Mouse (Mus musculus): ENCODE measurements around the gene Rhbdd3. TPM values are rescaled to one million over a fixed set of nuclear protein-coding genes. Genes with fewer than 3 reads are reported as not detected.

Gene Rhbdd3
- 232 and 237 TPM in 2 replicates for polyA plus RNA-seq (2012; rRNA removed)

GRCm38 (mm10) chr11:5098736-5099542 is at the start of gene Rhbdd3, which contains the start of gene Ewsr1:
TSS of gene Rhbdd3 (plus strand) at chr11:5098926.
TSS of gene Ewsr1 (minus strand) at chr11:5099266.
- Histone ChIP-seq H3K4me3 (ENCODE audit: control insufficient read depth, low read depth, low read length) (peak within 1 kb of the TSS; percentile 88), H3K27me3 (ENCODE audit: control insufficient read depth, insufficient read depth, low read length) (no peaks in the 10 kb centered on the region), H3K27ac (ENCODE audit: control insufficient read depth, insufficient read depth, low read depth, low read length) (peak within 1 kb of the TSS; percentile 98), H3K36me3 (ENCODE audit: control insufficient read depth, insufficient read depth, low read length) (peaks cover 2% of the 10 kb centered on the region; the same call in 1 of the 2 replicates), H3K4me1 (ENCODE audit: control insufficient read depth, insufficient read depth, low read length) (peaks cover 10% of the 10 kb centered on the region)
- no peak for TF ChIP-seq CTCF (IDR thresholded peaks at IDR 0.05; ENCODE audit: control insufficient read depth, insufficient read depth, insufficient replicate concordance, low read depth, low read length)
- TF ChIP-seq POLR2A (IDR thresholded peaks at IDR 0.05; ENCODE audit: control insufficient read depth, low read depth, low read length) = peak; percentile 95

- H3K27me3 ChIP-seq (ENCODE audit: control insufficient read depth, insufficient read depth, low read length) = no peaks in the 10 kb centered on the region
- H3K36me3 ChIP-seq (ENCODE audit: control insufficient read depth, insufficient read depth, low read length) = no peaks in the 10 kb centered on the region
- no peak overlapping the region for H3K27ac ChIP-seq (ENCODE audit: control insufficient read depth, insufficient read depth, low read depth, low read length)
- TF ChIP-seq CTCF (IDR thresholded peaks at IDR 0.05; ENCODE audit: control insufficient read depth, insufficient read depth, insufficient replicate concordance, low read depth, low read length) = no peak
- TF ChIP-seq POLR2A (IDR thresholded peaks at IDR 0.05; ENCODE audit: control insufficient read depth, low read depth, low read length) = no peak
- peaks cover 4% of the 10 kb centered on the region for H3K4me1 ChIP-seq (ENCODE audit: control insufficient read depth, insufficient read depth, low read length)
- no peak overlapping the region for H3K4me3 ChIP-seq (ENCODE audit: control insufficient read depth, low read depth, low read length)
Measured at GRCm38 (mm10) chr11:5051629-5052028, 47.1 kb upstream of the Rhbdd3 start.

GRCm38 (mm10) chr11:5052200-5052854 is 46.4 kb upstream of the Rhbdd3 start:
- no peak overlapping the region for H3K4me3 ChIP-seq (ENCODE audit: control insufficient read depth, low read depth, low read length)
- H3K36me3 ChIP-seq (ENCODE audit: control insufficient read depth, insufficient read depth, low read length) = no peaks in the 10 kb centered on the region
- TF ChIP-seq POLR2A (IDR thresholded peaks at IDR 0.05; ENCODE audit: control insufficient read depth, low read depth, low read length) = no peak
- no peak for TF ChIP-seq CTCF (IDR thresholded peaks at IDR 0.05; ENCODE audit: control insufficient read depth, insufficient read depth, insufficient replicate concordance, low read depth, low read length)
- H3K4me1 ChIP-seq (ENCODE audit: control insufficient read depth, insufficient read depth, low read length) = peaks cover 8% of the 10 kb centered on the region
- H3K27ac ChIP-seq (ENCODE audit: control insufficient read depth, insufficient read depth, low read depth, low read length) = no peak overlapping the region
- no peaks in the 10 kb centered on the region for H3K27me3 ChIP-seq (ENCODE audit: control insufficient read depth, insufficient read depth, low read length)

- Histone ChIP-seq H3K27ac (ENCODE audit: control insufficient read depth, insufficient read depth, low read depth, low read length) (no peak overlapping the region), H3K27me3 (ENCODE audit: control insufficient read depth, insufficient read depth, low read length) (no peaks in the 10 kb centered on the region), H3K4me3 (ENCODE audit: control insufficient read depth, low read depth, low read length) (no peak overlapping the region), H3K36me3 (ENCODE audit: control insufficient read depth, insufficient read depth, low read length) (no peaks in the 10 kb centered on the region), H3K4me1 (ENCODE audit: control insufficient read depth, insufficient read depth, low read length) (peaks cover 24% of the 10 kb centered on the region)
- TF ChIP-seq POLR2A (IDR thresholded peaks at IDR 0.05; ENCODE audit: control insufficient read depth, low read depth, low read length) = no peak
- TF ChIP-seq CTCF (IDR thresholded peaks at IDR 0.05; ENCODE audit: control insufficient read depth, insufficient read depth, insufficient replicate concordance, low read depth, low read length) = no peak
Measured at GRCm38 (mm10) chr11:5054151-5054550, 44.6 kb upstream of the Rhbdd3 start.

GRCm38 (mm10) chr11:5054874-5055273 is 43.9 kb upstream of the Rhbdd3 start:
- Histone ChIP-seq H3K36me3 (ENCODE audit: control insufficient read depth, insufficient read depth, low read length) (no peaks in the 10 kb centered on the region), H3K27ac (ENCODE audit: control insufficient read depth, insufficient read depth, low read depth, low read length) (no peak overlapping the region), H3K4me1 (ENCODE audit: control insufficient read depth, insufficient read depth, low read length) (peaks cover 31% of the 10 kb centered on the region), H3K4me3 (ENCODE audit: control insufficient read depth, low read depth, low read length) (no peak overlapping the region), H3K27me3 (ENCODE audit: control insufficient read depth, insufficient read depth, low read length) (no peaks in the 10 kb centered on the region)
- TF ChIP-seq POLR2A (IDR thresholded peaks at IDR 0.05; ENCODE audit: control insufficient read depth, low read depth, low read length) = no peak

GRCm38 (mm10) chr11:5055945-5056938 is 42.5 kb upstream of the Rhbdd3 start:
- no peak for TF ChIP-seq POLR2A (IDR thresholded peaks at IDR 0.05; ENCODE audit: control insufficient read depth, low read depth, low read length)
- no peak for TF ChIP-seq CTCF (IDR thresholded peaks at IDR 0.05; ENCODE audit: control insufficient read depth, insufficient read depth, insufficient replicate concordance, low read depth, low read length)
- H3K4me1 ChIP-seq (ENCODE audit: control insufficient read depth, insufficient read depth, low read length) = peaks cover 39% of the 10 kb centered on the region
- H3K36me3 ChIP-seq (ENCODE audit: control insufficient read depth, insufficient read depth, low read length) = no peaks in the 10 kb centered on the region
- no peak overlapping the region for H3K27ac ChIP-seq (ENCODE audit: control insufficient read depth, insufficient read depth, low read depth, low read length)
- no peaks in the 10 kb centered on the region for H3K27me3 ChIP-seq (ENCODE audit: control insufficient read depth, insufficient read depth, low read length)
- H3K4me3 ChIP-seq (ENCODE audit: control insufficient read depth, low read depth, low read length) = no peak overlapping the region

All from testis, adult 2 months (tissue).